Mouse (Mus musculus) cerebellum, adult 18-20 months (tissue): ENCODE measurements around the gene Zkscan5.
"Not testable (repeated sequence)": the region's sequence is repeated elsewhere in the genome, so short reads cannot be mapped to it uniquely, and the experiment has no call there.

Experiments used
- DNase-seq, 2 experiments: peaks; one replicate each; pipeline ENCODE4 v3.0.0; 2021

Zkscan5 gene

GRCm38 (mm10) chr5:145214679-145215078 is 10.3 kb downstream of the Zkscan5 start:
- DNase-seq, result no peak

DNA sequence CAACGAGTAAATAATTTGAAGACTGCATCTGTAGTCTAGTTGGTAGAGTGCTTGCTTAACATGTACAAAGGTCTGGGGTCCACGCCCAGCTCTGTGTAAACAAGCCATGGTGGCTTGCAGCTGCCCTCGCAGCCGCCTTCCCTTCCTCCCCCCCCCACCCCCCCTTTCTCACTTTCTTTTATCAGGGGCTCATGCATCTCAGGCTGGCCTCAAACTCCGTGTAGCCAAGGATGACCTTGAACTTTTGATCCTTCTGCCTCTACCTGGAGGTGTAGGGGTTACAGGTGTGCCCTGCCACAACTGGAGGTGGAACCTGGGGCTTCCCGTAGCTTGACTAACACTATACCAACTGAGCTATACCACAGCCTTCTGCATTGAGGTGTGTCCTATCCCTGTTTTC is 13.4 kb downstream of the Zkscan5 start:
- no peak for DNase-seq

DNA sequence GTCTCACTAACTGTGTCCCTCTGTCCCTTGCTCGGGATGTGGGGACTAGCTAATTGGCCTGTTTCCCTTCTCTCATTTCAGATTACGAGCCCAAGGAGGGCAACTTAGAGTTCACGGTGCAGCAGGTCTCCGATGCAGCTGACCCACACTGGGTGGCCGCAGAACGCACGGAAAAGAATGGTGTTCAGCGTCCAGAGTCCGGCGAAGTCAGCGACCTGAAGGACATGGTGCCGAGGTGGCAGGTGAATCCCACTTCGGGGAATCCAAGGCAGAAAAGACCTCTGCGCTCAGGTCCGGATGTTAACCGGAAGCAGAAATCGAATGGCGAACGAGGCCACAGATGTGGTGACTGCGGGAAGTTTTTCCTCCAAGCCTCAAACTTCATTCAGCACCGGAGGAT is 13.8 kb downstream of the Zkscan5 start:
- no peak for DNase-seq

DNA sequence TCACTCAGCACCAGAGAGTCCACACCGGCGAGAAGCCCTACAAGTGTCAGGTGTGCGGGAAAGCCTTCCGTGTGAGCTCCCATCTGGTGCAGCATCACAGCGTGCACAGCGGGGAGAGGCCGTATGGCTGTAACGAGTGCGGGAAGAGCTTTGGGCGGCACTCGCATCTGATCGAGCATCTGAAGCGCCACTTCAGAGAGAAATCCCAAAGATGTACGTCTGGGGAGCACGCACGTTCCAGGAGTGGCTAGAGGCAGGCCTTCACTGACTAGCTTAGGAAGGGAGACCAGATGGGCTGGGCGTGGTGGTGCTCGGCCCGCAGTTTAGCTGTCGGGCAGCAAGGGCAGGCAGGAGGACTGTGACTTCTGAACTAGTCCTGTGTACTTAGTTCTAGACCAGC is 14.3 kb downstream of the Zkscan5 start:
- DNase-seq, result no peak

- DNase-seq, result no peak
These were observed 15.6 kb downstream of the Zkscan5 start for GRCm38 (mm10) chr5:145219981-145220380.

- DNase-seq, result no peak
These were observed 18.5 kb downstream of the Zkscan5 start for GRCm38 (mm10) chr5:145222840-145223239.

GRCm38 (mm10) chr5:145223395-145223794 is 19.0 kb downstream of the Zkscan5 start:
- no peak for DNase-seq

GRCm38 (mm10) chr5:145226453-145226852 is 22.1 kb downstream of the Zkscan5 start:
- no peak for DNase-seq

DNA sequence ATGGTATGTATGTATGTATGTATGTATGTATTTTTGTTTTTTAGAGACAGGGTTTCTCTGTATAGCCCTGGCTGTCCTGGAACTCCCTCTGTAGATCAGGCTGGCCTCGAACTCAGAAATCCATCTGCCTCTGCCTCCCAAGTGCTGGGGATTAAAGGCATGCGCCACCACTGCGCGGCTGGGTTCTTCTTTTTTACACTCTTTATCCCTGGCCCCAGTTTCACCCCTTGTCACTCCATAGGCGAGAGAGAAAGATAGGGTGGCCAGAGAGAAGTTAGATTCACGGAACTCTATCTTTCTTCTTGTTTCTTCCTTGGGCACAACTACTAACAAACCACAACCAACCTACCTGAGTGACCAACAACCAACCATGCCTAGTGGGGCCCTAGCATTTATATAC is 24.9 kb downstream of the Zkscan5 start:
- not testable (repeated sequence) for DNase-seq

DNA sequence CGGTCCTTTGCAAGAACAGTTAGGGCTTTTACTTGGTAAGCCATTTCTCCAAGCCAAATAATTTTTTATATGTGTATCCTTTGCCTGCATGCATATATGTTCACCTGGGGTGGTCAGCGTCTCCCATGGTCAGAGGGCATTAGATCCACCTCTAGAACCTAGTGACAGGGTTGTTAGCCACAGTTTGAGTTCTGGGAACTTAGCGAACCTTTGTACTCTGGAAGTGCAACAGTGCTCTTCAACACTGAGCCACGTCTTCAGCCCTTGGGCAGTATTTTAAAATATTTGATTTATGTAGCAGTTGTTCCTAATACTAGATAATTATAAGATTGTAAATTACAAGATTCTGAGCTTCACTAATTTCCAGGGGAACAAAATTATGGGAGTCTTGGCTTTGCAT is 26.3 kb downstream of the Zkscan5 start:
- DNase-seq, result no peak

GRCm38 (mm10) chr5:145231367-145231871 is 27.1 kb downstream of the Zkscan5 start, which contains the start of gene Zfp655:
TSS of gene Zfp655 (plus strand) at chr5:145231715.
- DNase-seq, result peak; percentile 97 to 98

DNA sequence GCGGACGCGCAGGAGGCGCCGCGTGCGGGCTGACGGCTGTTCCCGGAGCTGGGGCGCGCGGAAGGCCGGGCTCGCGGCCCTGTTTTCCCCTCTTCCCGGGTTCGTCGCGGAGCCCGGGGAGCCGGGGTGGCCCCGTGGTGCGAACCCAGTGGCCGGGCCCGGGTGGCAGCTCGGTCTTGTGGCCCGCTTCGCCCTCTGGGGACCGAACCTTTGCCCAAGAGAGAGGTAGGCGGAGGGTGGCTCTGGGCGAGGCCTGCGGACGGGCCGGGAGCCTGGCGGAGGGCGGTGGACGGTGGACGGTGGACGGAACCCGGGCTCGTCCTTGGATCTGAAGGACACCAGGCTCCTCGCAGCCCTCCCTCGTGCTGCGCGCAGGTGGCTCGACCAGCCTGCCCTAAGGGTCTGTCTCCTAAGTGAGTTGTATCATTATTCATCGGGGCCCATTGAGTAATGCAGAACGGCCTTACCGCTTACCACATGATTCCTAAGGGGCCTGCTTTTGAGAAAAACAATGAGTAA is 27.6 kb downstream of the Zkscan5 start:
- DNase-seq, result no peak

DNA sequence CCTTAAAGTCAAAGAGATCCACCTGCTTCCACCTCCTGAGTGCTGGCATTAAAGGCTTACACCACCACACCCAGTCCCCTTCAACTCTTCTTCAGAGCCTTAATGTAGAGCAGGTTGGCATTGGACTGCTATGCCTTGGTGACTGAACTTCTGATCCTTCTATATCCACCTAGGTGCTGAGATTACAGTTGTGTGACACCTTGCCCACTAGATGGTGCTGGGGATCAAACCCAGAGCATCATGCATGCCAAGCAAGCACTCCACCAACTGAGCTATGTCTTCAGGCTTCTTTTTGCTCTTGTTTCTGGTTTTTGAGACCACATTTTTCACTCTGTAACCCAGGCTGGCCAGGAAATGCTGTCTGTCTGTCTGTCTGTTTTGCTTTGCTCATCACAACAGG is 30.3 kb downstream of the Zkscan5 start:
- DNase-seq, result peak; percentile 19 to 38

- no peak for DNase-seq
These were observed 45.2 kb downstream of the Zkscan5 start for GRCm38 (mm10) chr5:145249520-145249919.
